Mouse (Mus musculus): ENCODE measurements at regions not wholly inside any gene's neighbourhood (a gene's known extent, or its start where the extent isn't known, plus 50 kb on each side); places are given as distances from the start of the nearest gene placed in this dataset.

DNA sequence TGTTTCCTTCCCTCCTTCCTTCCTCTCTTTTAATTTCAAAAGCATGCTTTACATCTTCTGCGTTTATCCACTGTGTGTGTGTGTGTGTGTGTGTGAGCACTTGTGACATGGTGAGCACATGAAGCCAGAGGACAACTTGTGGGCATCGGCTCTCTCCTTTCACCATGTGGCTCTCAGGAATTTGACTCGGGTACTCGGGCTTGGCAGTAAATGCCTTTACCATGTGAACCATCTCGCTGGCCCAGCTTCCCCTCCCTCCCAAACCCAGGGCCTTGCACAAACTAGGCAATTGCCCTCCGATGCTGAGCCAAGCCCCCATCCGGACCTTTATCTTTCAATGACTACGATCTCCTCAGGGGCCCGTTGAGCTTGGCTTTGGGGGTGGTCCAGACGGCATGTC lies 99.1 kb downstream of the Vegfa start:
- Histone ChIP-seq H3K27ac (ENCODE audit: insufficient read depth, low read length) (no peak overlapping the region), H3K4me3 (ENCODE audit: insufficient read depth, low read length) (no peak overlapping the region), H3K4me1 (ENCODE audit: control insufficient read depth, insufficient read depth, low read length) (no peaks in the 10 kb centered on the region)
- TF ChIP-seq CTCF (IDR thresholded peaks at IDR 0.05; ENCODE audit: extremely low read depth, insufficient read depth, low read length) (no peak), POLR2A (IDR thresholded peaks at IDR 0.05; ENCODE audit: extremely low read depth, insufficient read depth, low read length) (no peak)

DNA sequence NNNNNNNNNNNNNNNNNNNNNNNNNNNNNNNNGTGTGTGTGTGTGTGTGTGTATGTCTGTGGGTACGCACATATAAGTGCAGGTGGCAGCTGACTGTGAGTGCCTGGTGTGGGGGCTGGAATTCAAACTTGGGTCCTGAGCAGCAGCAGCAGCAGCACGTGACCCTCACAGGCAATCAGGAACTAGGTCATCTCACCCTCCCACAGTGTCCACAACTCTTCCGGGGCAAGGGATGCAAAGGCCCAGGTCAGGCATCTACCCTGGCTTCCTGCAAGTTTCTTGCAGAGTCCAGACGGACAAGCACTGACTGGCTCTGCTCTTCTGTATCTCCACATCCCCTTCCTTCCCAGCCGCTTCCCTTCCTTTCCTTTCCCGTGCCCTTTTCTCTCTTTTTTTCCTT lies 99.6 kb downstream of the Vegfa start:
- no peak overlapping the region for H3K4me3 ChIP-seq (ENCODE audit: insufficient read depth, low read length)
- no peak for TF ChIP-seq POLR2A (IDR thresholded peaks at IDR 0.05; ENCODE audit: extremely low read depth, insufficient read depth, low read length)
- no peak for TF ChIP-seq CTCF (IDR thresholded peaks at IDR 0.05; ENCODE audit: extremely low read depth, insufficient read depth, low read length)
- H3K27ac ChIP-seq (ENCODE audit: insufficient read depth, low read length) = no peak overlapping the region
- H3K4me1 ChIP-seq (ENCODE audit: control insufficient read depth, insufficient read depth, low read length) = no peaks in the 10 kb centered on the region

DNA sequence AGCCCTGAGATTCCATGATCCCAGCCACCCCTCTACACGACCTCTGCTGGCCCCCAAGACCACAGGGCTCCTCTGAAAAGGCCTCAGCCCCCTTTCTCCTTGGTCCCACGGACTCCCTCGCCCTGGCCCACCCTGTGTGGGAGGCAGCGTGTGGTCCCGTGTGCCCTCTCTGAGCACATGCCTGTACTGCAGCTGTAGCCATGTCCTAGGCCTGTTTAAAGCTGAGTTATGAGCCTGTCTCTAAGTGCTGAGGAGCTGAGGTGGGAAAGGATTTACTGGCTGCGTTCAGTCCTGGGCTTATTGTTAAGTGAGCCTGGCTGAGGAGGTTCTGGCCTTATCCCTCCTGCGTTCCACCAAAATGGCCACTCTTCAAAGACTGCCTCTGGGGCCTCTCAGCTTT lies 102.6 kb downstream of the Vegfa start:
- Histone ChIP-seq H3K4me1 (ENCODE audit: control insufficient read depth, insufficient read depth, low read length) (no peaks in the 10 kb centered on the region), H3K27ac (ENCODE audit: insufficient read depth, low read length) (no peak overlapping the region), H3K4me3 (ENCODE audit: insufficient read depth, low read length) (no peak overlapping the region)
- no peak for TF ChIP-seq CTCF (IDR thresholded peaks at IDR 0.05; ENCODE audit: extremely low read depth, insufficient read depth, low read length)
- no peak for TF ChIP-seq POLR2A (IDR thresholded peaks at IDR 0.05; ENCODE audit: extremely low read depth, insufficient read depth, low read length)

DNA sequence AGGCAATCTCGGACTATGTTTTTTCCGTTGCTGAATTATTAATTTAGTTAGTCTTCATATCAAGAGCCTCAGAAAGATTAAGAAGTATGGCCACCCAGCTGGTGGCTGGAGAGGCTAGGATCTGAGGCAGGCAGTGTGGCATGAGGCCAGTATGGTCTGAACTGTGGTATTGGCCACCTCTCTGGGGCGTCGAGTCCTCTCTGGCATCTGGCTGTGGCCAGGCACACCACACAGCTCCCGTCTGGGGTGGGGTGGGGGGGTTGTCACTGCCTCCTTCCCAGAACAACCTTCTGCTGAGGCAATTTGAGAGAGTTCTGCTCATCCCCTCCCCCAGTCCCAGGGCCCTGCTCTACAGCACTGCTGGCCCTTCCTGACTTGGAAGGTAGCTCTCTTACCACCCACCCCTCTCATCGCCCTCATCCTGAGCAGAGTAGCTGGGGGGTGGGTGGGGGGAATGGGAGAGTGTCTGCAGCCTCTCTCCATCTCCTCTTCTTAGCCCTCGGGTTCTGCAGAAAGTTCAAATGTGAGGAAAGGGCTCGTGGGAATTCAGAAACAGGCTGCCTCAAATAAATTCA lies 103.2 kb downstream of the Vegfa start:
- no peak overlapping the region for H3K4me3 ChIP-seq (ENCODE audit: insufficient read depth, low read length)
- TF ChIP-seq POLR2A (IDR thresholded peaks at IDR 0.05; ENCODE audit: extremely low read depth, insufficient read depth, low read length) = no peak
- no peak for TF ChIP-seq CTCF (IDR thresholded peaks at IDR 0.05; ENCODE audit: extremely low read depth, insufficient read depth, low read length)
- no peaks in the 10 kb centered on the region for H3K4me1 ChIP-seq (ENCODE audit: control insufficient read depth, insufficient read depth, low read length)
- no peak overlapping the region for H3K27ac ChIP-seq (ENCODE audit: insufficient read depth, low read length)

DNA sequence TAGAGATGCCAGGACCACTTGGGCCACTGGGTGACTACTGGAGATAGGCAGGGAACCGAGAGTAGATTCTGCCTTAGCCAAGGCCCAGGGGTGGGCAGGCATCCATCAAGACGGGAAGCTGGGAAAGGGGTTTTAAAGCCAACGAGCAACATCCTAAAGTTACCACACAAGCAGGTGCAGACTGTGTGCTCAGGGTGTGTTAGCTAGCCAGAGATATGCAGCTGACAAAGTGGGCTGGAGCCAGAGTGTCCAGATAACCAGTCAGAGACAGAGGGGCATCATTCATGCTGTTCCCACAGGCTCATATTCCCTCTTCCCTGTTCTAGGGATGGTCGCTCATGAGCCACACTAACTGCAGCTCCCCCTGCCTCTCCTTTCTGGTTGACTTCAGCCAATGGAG lies 104.2 kb downstream of the Vegfa start:
- TF ChIP-seq CTCF (IDR thresholded peaks at IDR 0.05; ENCODE audit: extremely low read depth, insufficient read depth, low read length) = no peak
- TF ChIP-seq POLR2A (IDR thresholded peaks at IDR 0.05; ENCODE audit: extremely low read depth, insufficient read depth, low read length) = no peak
- Histone ChIP-seq H3K4me3 (ENCODE audit: insufficient read depth, low read length) (no peak overlapping the region), H3K4me1 (ENCODE audit: control insufficient read depth, insufficient read depth, low read length) (no peaks in the 10 kb centered on the region), H3K27ac (ENCODE audit: insufficient read depth, low read length) (no peak overlapping the region)

DNA sequence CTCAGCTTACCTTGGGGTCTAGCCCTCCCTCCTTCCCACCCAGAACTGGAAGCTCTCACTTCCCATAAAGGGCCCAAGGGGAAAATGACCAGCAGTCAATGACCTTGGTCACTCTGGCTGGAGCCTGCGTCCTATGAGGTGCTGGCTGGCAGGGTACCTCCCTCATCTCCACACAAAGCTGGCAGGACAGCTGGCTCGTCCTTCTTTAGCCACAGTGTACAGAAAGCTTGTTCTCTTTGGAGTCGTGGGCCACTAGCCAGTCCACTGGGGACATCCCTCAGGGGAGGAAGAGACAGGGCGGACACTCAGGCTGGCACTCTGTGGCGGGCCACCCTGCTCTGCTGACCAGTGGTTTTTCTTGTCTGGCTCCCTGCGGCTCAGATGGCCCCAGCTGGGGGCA lies 106.3 kb downstream of the Vegfa start:
- no peaks in the 10 kb centered on the region for H3K4me1 ChIP-seq (ENCODE audit: control insufficient read depth, insufficient read depth, low read length)
- no peak overlapping the region for H3K27ac ChIP-seq (ENCODE audit: insufficient read depth, low read length)
- no peak overlapping the region for H3K4me3 ChIP-seq (ENCODE audit: insufficient read depth, low read length)
- TF ChIP-seq CTCF (IDR thresholded peaks at IDR 0.05; ENCODE audit: extremely low read depth, insufficient read depth, low read length) (no peak), POLR2A (IDR thresholded peaks at IDR 0.05; ENCODE audit: extremely low read depth, insufficient read depth, low read length) (no peak)

DNA sequence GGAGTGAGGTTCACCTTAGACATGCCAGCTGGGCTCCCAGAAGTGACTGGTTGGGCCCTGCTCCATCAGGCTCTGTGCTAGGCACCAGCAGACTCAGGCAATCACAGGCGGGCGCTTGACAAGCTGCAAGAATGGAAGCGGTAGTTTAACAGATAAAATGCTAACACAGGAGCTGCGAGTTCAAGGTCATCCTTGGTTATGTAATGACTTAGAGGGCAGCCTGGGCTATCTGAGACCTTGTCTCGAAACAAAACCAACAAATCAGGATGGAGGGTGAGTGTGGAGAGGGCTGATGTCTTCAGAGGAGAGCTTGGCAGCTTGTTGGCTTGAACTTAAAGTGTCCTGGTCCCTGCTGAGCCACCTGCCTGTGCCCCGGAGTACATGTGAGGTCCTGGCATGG lies 107.6 kb downstream of the Vegfa start:
- no peak for TF ChIP-seq POLR2A (IDR thresholded peaks at IDR 0.05; ENCODE audit: extremely low read depth, insufficient read depth, low read length)
- TF ChIP-seq CTCF (IDR thresholded peaks at IDR 0.05; ENCODE audit: extremely low read depth, insufficient read depth, low read length) = no peak
- Histone ChIP-seq H3K27ac (ENCODE audit: insufficient read depth, low read length) (no peak overlapping the region), H3K4me3 (ENCODE audit: insufficient read depth, low read length) (no peak overlapping the region), H3K4me1 (ENCODE audit: control insufficient read depth, insufficient read depth, low read length) (no peaks in the 10 kb centered on the region)

DNA sequence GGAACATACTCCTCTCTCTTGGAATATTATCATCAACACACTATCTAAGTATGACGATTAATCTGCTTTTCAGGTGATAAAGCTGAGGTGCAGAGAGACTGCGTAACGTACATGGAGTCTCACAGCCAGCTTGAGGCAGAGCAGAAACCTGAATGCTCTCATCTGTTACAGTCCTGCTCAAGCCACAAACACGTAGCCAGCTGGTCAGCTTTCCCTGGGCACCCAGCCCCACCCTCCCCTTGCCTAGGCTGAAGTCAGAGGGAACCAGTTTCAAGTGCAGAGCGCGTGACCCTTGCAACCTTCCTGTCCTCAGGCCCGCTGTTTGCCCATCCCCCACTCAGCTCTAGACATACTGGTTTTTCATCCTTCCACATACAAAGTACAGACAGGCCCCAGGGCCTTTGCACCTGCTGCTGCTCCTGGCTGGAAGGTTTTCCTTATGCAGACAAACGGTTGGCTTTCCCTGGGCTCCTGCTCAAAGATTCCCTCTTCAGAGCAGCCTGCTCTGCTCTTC lies 108.9 kb downstream of the Vegfa start:
- H3K4me1 ChIP-seq (ENCODE audit: control insufficient read depth, insufficient read depth, low read length) = no peaks in the 10 kb centered on the region
- no peak overlapping the region for H3K27ac ChIP-seq (ENCODE audit: insufficient read depth, low read length)
- H3K4me3 ChIP-seq (ENCODE audit: insufficient read depth, low read length) = no peak overlapping the region
- TF ChIP-seq POLR2A (IDR thresholded peaks at IDR 0.05; ENCODE audit: extremely low read depth, insufficient read depth, low read length) (no peak), CTCF (IDR thresholded peaks at IDR 0.05; ENCODE audit: extremely low read depth, insufficient read depth, low read length) (no peak)

DNA sequence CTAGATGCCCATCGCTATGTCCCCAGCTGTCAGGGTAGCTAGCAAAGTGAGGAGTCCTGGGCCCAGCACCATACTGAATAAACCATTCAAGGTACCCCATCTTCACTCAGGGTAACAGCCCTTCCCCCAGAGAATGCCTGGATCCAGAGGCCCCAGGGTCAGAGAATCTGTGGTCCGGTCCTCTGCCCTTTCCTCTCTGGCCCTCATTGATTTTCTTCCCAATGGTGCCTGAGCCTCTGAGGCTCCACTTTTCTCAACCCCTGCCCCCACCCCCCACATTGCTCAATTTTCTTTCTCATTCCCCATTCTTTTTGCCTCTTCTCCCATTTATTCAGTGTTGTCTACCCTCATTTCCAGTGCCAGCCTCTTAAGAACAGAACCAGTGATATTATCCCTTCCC lies 114.5 kb downstream of the Vegfa start:
- H3K27ac ChIP-seq (ENCODE audit: insufficient read depth, low read length) = no peak overlapping the region
- no peaks in the 10 kb centered on the region for H3K4me1 ChIP-seq (ENCODE audit: control insufficient read depth, insufficient read depth, low read length)
- no peak overlapping the region for H3K4me3 ChIP-seq (ENCODE audit: insufficient read depth, low read length)
- TF ChIP-seq POLR2A (IDR thresholded peaks at IDR 0.05; ENCODE audit: extremely low read depth, insufficient read depth, low read length) (no peak), CTCF (IDR thresholded peaks at IDR 0.05; ENCODE audit: extremely low read depth, insufficient read depth, low read length) (no peak)

DNA sequence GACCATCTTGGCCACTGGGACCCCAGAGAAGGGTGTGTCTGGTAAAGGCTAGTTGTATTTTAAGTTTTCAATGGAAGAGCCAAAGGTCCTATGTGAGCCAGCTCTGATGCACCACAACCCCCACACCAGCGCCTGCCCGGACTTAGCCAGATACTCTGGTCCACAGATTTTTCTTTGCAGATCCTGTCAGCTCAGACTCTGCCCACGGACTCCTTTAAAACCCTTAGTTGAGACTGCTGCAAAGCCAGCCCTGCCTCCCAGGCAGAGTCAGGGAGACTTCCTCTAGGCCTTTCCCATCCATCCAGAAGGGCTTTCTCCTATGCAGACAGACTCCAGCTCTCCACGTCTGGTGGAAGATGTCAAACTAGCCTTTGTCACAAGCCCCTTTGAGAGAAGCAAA lies 115.2 kb downstream of the Vegfa start:
- Histone ChIP-seq H3K4me3 (ENCODE audit: insufficient read depth, low read length) (no peak overlapping the region), H3K27ac (ENCODE audit: insufficient read depth, low read length) (no peak overlapping the region), H3K4me1 (ENCODE audit: control insufficient read depth, insufficient read depth, low read length) (no peaks in the 10 kb centered on the region)
- TF ChIP-seq CTCF (IDR thresholded peaks at IDR 0.05; ENCODE audit: extremely low read depth, insufficient read depth, low read length) (no peak), POLR2A (IDR thresholded peaks at IDR 0.05; ENCODE audit: extremely low read depth, insufficient read depth, low read length) (no peak)
